Mouse (Mus musculus) lung, adult 2 months (tissue): ENCODE measurements around the gene Lmntd2.

Experiments used
- CTCF ChIP-seq: fragments of 200-500 bp; IDR thresholded peaks from 2 replicates; pipeline ENCODE4 v1.5.1; 2011; ENCODE audit warnings: mild to moderate bottlenecking, low read length, control low read depth; ENCODE audit not compliant: insufficient read depth
- POLR2A ChIP-seq: fragments of 200-500 bp; IDR thresholded peaks from 2 replicates; pipeline ENCODE4 v1.6.1; 2011; ENCODE audit warnings: low read depth, mild to moderate bottlenecking, control low read depth, low read length, borderline replicate concordance; ENCODE audit errors: extremely low read depth

DNA sequence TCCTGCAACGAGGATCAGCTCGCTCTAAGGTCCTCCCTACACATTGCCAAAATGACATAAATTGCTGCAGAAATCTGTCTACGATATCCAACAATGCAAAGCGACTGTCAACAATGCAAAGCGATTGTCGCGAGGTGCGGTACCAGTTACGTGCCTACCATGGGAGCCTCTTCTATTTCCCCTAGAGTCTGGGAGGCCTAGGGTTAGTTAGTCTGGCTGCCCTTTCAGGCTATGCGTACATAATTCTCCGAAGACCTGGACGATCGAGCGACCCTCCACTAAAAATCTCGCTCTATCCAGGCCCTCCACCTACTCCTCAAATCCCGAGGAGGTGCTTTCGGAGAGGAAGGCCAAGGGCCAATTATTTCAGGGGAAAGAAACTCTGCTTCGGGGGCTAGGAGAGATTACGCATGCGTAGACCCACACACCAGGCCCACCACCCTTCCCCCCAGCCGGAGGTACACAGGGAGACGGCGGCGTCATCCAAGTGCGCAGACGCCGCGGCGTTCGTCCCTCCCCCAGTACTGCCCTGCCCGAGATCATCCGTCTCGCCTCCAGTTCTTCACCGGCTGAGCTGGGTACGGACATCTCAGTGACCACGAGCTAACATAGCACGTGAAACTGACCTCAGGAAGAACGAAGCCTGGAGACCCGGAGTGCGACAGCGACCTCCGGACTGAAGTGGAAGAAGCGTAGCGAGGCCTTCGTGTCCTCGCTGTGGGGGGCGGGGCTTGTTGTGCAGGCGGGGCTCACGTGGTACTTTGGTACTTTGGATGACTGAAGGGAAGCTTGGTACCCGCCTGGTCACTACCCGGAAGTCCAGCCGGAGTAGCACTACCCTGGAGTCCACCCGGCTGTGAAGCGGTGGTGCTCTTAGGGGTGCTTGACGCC lies 41.5 kb downstream of the Lmntd2 start, which contains the start of gene Rnh1:
- TF ChIP-seq CTCF (no peak), POLR2A (peak; percentile 78; the same call in 1 of the 2 replicates)
